Mouse (Mus musculus) intestine, embryonic 15.5 days (tissue): ENCODE measurements around the gene Paox. TPM values are rescaled to one million over a fixed set of nuclear protein-coding genes. Genes with fewer than 3 reads are reported as not detected.

Source experiments
- polyA plus RNA-seq: library from polyadenylated mRNA; unstranded; fragments of >200 nt; fragmentation: Nextera tagmentation; extraction: Ambion mirVana; gene quantifications from 2 replicates; pipeline ENCODE4 v1.2.1, GENCODE M21; 2015

Paox gene
- polyA plus RNA-seq, 1 experiment from 2014 or later: 38.3 TPM

Other genes with a start within 250 kb of the Paox start
- 0.13 and 0.24 TPM in 2 replicates for gene Kndc1, start 221.1 kb upstream of the Paox start, polyA plus RNA-seq
- not detected in 2 replicates for gene Utf1, start 172.0 kb upstream of the Paox start, polyA plus RNA-seq
- 0.15 and 0.24 TPM in 2 replicates for gene 6430531B16Rik, start 137.0 kb upstream of the Paox start, polyA plus RNA-seq
- gene Adam8, start 123.2 kb upstream of the Paox start, polyA plus RNA-seq: 1.3 and 2.2 TPM in 2 replicates
- 32.2 and 32.9 TPM in 2 replicates for gene Zfp511, start 79.4 kb upstream of the Paox start, polyA plus RNA-seq
- gene Tubgcp2, start 79.1 kb upstream of the Paox start, polyA plus RNA-seq: 39.8 and 41.3 TPM in 2 replicates
- gene Msx3, start 66.7 kb upstream of the Paox start, polyA plus RNA-seq: not detected in 2 replicates
- 3.4 and 3.7 TPM in 2 replicates for gene Caly, start 33.3 kb upstream of the Paox start, polyA plus RNA-seq
- 487 and 598 TPM in 2 replicates for gene Prap1, start 22.4 kb upstream of the Paox start, polyA plus RNA-seq
- gene Fuom, start 13.4 kb upstream of the Paox start, polyA plus RNA-seq: 53.5 and 59.6 TPM in 2 replicates
- gene Echs1, start 677 bp downstream of the Paox start, polyA plus RNA-seq: 183 and 188 TPM in 2 replicates
- gene Mtg1, start 21.8 kb downstream of the Paox start, polyA plus RNA-seq: 24.0 and 27.3 TPM in 2 replicates
- 1.2 and 1.7 TPM in 2 replicates for gene Sprn, start 39.1 kb downstream of the Paox start, polyA plus RNA-seq
- not detected in 2 replicates for gene Olfr522, start 49.0 kb downstream of the Paox start, polyA plus RNA-seq
- not detected in 2 replicates for gene Olfr523, start 57.4 kb downstream of the Paox start, polyA plus RNA-seq
- not detected in 2 replicates for gene Olfr524, start 90.2 kb downstream of the Paox start, polyA plus RNA-seq
- 0.09 and 0.20 TPM in 2 replicates for gene Cd163l1, start 102.5 kb downstream of the Paox start, polyA plus RNA-seq
- gene 5830411N06Rik, start 131.5 kb downstream of the Paox start, polyA plus RNA-seq: not detected in 2 replicates
- not detected in 2 replicates for gene Olfr525, start 205.1 kb downstream of the Paox start, polyA plus RNA-seq
- not detected in 2 replicates for gene Olfr527, start 218.2 kb downstream of the Paox start, polyA plus RNA-seq
- not detected in 2 replicates for gene Olfr60, start 245.9 kb downstream of the Paox start, polyA plus RNA-seq